Mouse (Mus musculus) kidney, adult 2 months (tissue): ENCODE measurements at regions not wholly inside any gene's neighbourhood (a gene's known extent, or its start where the extent isn't known, plus 50 kb on each side); places are given as distances from the start of the nearest gene placed in this dataset.

ENCODE experiments used
- DNase-seq: peaks from one replicate; pipeline ENCODE4 v3.0.0; 2021
- H3K27ac ChIP-seq: fragments of 200-500 bp; 2 replicates; pipeline ENCODE4 v1.5.1; 2012; ENCODE audit warnings: low read depth, low read length, control low read depth, inconsistent platforms; ENCODE audit not compliant: insufficient read depth
- H3K27me3 ChIP-seq: fragments of 200-500 bp; replicated peaks from 2 replicates; pipeline ENCODE4 v1.6.1; 2012; ENCODE audit warnings: mild to moderate bottlenecking, moderate library complexity, low read length, inconsistent platforms; ENCODE audit not compliant: control insufficient read depth, insufficient read depth
- H3K36me3 ChIP-seq: fragments of 200-500 bp; 2 replicates; pipeline ENCODE4 v1.6.1; 2012; ENCODE audit warnings: mild to moderate bottlenecking, moderate library complexity, low read length, inconsistent platforms; ENCODE audit not compliant: control insufficient read depth, insufficient read depth
- H3K4me1 ChIP-seq: fragments of 200-500 bp; 2 replicates; pipeline ENCODE4 v1.6.1; 2011; ENCODE audit warnings: low read length; ENCODE audit not compliant: control insufficient read depth, insufficient read depth
- H3K4me3 ChIP-seq: fragments of 200-500 bp; 2 replicates; pipeline ENCODE4 v1.5.1; 2011; ENCODE audit warnings: mild to moderate bottlenecking, low read depth, low read length, control low read depth; ENCODE audit not compliant: insufficient read depth
- CTCF ChIP-seq: fragments of 200-500 bp; conservative IDR thresholded peaks from 2 replicates; pipeline ENCODE4 v1.5.1; 2011; ENCODE audit warnings: low read depth, mild to moderate bottlenecking, control low read depth, low read length, moderate library complexity, mixed read lengths; ENCODE audit not compliant: insufficient read depth, insufficient read length
- POLR2A ChIP-seq: fragments of 200-500 bp; IDR thresholded peaks from one replicate; pipeline ENCODE4 v1.6.1; 2011; ENCODE audit warnings: low read depth, low read length, control low read depth
- WGBS: fragments of 180-500 bp; shearing (Covaris S2); methylation state at CpG from one replicate; pipeline ENCODE4 v1.1.7; 2018; 5-methylcytosine and 5-hydroxymethylcytosine counted together

DNA sequence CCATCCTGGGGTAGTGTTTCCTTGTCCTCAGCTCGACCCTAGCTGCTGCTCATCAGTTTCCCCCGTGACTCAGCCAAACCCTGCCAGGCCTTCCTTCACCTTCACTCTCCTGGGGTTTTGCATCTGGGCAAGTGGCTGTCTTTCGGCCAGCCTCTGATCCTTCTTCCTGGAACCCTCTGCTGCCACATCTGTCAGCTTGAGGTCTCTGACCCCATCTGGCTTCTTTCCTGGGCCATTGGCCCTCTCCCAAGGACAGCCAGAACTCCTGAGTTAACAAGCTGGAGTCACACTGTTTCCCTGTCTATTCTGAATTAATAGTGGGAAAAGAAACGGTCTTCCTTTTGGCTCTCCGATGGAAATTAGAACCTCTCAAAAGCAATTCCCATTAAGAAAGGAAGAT, 767.5 kb downstream of the Gm826 start:
- H3K4me1 ChIP-seq: no peaks in the 10 kb centered on the region
- no peaks in the 10 kb centered on the region for H3K27me3 ChIP-seq
- H3K36me3 ChIP-seq: no peaks in the 10 kb centered on the region
- H3K27ac ChIP-seq: no peak overlapping the region
- TF ChIP-seq POLR2A (no peak), CTCF (no peak)
- no peak overlapping the region for H3K4me3 ChIP-seq
- DNase-seq: peak; percentile 62
- 29% methylated on average over 5 of the region's 5 CpGs for WGBS

DNA sequence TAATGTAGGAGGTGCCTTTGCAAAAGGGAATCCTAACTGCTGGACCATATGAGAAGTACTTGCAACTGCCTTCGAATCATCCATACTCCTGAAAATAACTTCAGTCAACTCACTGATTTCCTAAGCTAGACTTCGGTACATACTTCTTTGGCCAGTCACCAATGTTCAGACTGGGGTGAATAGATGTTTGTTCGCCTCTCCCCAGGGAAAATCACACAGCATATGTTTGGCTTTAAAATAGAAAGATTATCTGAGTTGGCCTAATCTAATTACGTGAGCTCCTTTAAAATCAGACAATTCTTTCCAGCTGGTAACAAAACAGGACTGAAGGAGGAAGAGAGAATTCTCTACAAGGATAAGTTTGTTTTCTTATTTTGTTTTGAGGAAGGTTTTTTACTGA, 765.6 kb downstream of the Gm826 start:
- H3K36me3 ChIP-seq: no peaks in the 10 kb centered on the region
- no peak overlapping the region for H3K4me3 ChIP-seq
- WGBS: 87% methylated on average over 4 of the region's 4 CpGs
- no peak for DNase-seq
- no peaks in the 10 kb centered on the region for H3K27me3 ChIP-seq
- H3K27ac ChIP-seq: no peak overlapping the region
- no peaks in the 10 kb centered on the region for H3K4me1 ChIP-seq
- TF ChIP-seq CTCF (no peak), POLR2A (no peak)

DNA sequence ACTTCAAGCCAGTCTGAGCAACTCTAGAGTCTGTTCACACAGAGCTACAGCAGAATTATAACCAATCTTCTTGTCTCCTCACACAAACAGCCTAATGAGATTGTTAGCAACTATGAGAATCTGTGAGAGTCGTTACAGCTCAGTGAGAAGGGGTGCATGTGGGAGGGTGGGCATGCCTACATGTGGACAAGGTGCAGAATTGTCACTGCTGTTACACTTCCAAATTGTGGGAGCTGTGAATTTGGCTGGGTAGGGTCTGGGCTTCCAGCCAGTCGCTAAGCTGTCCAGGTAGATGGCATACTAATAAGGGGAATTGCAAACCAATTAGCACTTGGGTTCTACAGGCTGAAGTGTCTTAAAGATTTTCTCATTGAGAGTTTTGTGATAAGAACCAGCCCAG, 762.1 kb downstream of the Gm826 start:
- Histone ChIP-seq H3K27me3 (no peaks in the 10 kb centered on the region), H3K4me1 (no peaks in the 10 kb centered on the region), H3K36me3 (no peaks in the 10 kb centered on the region), H3K4me3 (no peak overlapping the region), H3K27ac (no peak overlapping the region)
- 65% methylated on average over 2 of the region's 2 CpGs for WGBS
- TF ChIP-seq CTCF (no peak), POLR2A (no peak)
- no peak for DNase-seq

DNA sequence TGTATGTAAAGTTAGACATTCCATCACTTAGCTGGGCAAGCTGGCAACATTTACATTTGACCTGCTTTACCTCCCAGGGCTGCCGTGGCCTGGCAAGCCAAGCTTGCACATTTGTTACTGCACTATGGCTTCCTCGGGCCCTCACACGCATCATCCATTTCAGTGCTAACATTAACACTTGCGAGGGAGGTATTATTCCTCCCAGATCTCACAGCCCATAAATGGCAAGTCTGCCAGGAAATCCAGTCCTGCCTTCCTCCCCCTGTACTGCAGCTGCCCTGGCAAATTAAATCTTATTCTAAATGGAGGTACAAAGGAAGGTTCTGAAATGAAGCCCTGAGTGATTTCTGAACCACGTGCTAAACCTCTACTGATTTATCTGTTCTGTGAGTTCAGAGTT, 758.7 kb downstream of the Gm826 start:
- 34% methylated on average over 5 of the region's 5 CpGs for WGBS

DNA sequence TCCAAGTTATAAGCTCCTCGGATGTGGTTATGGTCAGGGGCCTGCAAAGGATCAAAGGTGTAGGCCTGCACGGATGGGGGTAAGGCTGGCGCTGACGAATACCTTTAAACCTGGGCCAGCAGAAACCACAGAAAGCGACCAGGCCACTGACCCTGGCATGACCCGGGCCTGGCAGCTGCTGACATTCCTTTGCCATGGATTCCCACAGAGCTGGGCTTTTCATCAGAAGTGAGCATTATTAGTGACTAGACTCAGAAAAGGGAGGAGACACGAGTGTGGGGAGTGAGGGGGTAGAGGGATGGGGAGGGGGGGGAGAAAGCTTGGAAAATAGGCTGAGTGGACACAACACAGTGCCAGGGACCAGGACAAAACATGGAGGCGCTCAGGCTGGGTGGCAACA, 750.9 kb downstream of the Gm826 start:
- Histone ChIP-seq H3K27me3 (no peaks in the 10 kb centered on the region), H3K4me3 (no peak overlapping the region), H3K4me1 (no peaks in the 10 kb centered on the region), H3K27ac (no peak overlapping the region), H3K36me3 (no peaks in the 10 kb centered on the region)
- TF ChIP-seq CTCF (no peak), POLR2A (no peak)
- 55% methylated on average over 8 of the region's 8 CpGs for WGBS
- no peak for DNase-seq

More for the DNA sequence above, 758.7 kb downstream of the Gm826 start:
- Histone ChIP-seq H3K4me3 (no peak overlapping the region), H3K4me1 (no peaks in the 10 kb centered on the region), H3K27me3 (no peaks in the 10 kb centered on the region), H3K27ac (no peak overlapping the region), H3K36me3 (no peaks in the 10 kb centered on the region)
- TF ChIP-seq POLR2A (no peak), CTCF (no peak)
- no peak for DNase-seq

DNA sequence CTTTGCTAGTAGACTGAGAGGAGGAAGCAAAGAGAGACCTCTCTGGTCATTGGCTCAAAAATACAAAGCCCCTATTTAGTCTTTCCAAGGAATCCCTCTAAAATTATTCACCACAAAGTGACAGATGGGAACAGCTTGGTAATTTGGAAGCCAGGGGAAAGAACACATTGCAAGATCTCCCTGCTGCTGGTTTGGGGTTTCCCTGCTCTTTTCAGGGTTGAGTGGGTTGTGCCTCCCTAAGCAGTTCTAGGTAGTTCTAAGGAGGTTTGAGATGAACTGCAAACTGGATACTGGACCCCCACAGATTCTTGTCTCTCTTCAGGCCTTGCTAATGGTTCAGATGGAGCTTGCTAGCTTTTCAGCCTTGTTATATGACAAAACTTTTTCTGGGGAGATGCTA, 749.3 kb downstream of the Gm826 start:
- Histone ChIP-seq H3K36me3 (no peaks in the 10 kb centered on the region), H3K4me1 (no peaks in the 10 kb centered on the region), H3K27ac (no peak overlapping the region), H3K4me3 (no peak overlapping the region), H3K27me3 (no peaks in the 10 kb centered on the region)
- DNase-seq: no peak
- TF ChIP-seq POLR2A (no peak), CTCF (no peak)

DNA sequence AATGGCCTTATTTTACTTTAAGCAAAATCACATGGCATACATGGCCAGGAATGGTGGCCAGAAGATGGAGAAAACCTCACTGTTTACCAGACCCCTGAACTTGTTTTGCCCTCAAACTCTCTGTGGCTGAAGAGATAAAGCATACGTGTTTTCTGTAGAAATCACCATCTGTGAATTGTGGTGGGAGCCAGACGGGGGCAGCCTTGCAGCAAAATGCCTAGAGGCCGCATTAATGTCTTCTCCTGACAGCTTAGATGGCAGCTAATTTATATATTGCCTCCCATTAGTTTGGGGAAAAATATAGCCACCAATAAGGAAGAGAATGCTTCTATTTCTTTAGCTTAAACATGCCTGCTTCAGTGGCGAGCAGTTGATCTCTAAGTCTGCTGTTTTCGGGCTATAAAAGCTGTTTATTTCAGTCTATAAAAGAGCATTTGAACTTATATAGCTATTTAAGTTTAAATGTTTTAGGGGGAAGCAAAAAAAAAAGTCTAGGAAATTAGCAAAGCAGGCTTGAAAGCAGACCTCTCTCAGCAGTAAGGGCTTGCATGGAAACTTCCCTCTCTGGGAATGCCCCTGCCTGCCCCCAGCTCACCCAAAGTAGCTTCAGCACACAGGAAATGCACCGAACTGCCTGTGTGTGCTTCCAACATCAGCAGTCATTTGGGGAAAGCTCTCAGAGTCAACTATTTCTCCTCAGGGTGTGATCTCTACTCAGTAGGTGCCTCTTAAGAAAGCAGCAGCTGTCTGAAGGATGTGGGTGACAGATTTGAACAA, 747.1 kb downstream of the Gm826 start:
- 49% methylated on average over 6 of the region's 6 CpGs for WGBS
- no peak for DNase-seq

More for the DNA sequence above, 747.1 kb downstream of the Gm826 start:
- TF ChIP-seq CTCF (peak; percentile 19; the same call in 1 of the 2 replicates), POLR2A (no peak)
- Histone ChIP-seq H3K36me3 (no peaks in the 10 kb centered on the region), H3K27ac (no peak overlapping the region), H3K4me1 (no peaks in the 10 kb centered on the region), H3K27me3 (no peaks in the 10 kb centered on the region), H3K4me3 (no peak overlapping the region)
